Mouse (Mus musculus): ENCODE data around the gene Etnk1.
"Not testable (repeated sequence)": the region's sequence is repeated elsewhere in the genome, so short reads cannot be mapped to it uniquely, and the experiment has no call there.

Etnk1 gene

DNA sequence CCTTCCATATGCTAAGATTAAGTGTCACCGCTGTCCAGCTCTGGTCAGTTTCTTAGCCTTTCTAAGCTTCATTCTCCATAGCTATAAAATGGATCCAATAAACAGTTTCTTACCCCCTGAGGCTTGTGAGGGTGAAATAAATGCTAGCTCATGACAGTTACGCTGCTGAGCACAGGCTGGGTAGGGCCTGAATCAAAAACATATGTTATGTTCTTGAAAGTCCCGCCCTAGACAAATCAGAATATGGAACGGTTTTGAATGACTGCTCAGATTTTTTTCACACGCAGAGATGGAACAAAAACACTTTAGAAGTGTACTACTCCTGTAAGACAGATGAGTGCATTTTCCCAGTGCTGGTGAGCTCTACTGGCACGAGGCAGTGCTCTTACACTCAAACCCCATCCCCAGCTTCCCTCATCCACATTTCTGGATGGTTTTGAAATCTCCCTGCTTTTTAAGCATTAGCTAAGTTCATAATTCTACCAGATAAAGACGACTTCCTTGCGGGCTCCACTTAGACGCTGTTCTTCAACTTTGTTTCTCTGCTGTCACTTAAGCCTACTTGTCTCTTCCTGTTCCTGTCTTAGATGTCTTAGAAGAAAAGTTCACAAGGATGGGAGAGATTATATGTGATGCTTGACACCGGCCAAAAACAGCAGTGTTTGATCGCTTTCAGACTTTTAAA lies 4.9 kb downstream of the Etnk1 start:
- DNase-seq = no peak

DNA sequence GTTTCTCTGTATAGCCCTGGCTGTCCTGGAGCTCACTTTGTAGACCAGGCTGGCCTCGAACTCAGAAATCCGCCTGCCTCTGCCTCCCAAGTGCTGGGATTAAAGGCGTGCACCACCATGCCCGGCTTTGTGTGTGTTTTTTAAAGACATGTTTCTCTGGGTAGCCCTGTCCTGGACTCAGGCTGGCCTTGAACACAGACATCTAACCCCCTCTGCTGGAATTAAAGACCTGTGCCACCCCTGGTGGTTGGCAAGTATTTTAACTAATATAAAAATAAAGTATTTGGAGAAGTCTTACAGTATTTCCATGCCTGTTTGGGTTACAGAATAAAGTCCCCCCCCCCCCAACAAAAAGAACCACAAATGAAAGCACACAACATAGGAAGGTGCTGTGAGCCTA lies 5.7 kb downstream of the Etnk1 start:
- not testable (repeated sequence) for DNase-seq

DNA sequence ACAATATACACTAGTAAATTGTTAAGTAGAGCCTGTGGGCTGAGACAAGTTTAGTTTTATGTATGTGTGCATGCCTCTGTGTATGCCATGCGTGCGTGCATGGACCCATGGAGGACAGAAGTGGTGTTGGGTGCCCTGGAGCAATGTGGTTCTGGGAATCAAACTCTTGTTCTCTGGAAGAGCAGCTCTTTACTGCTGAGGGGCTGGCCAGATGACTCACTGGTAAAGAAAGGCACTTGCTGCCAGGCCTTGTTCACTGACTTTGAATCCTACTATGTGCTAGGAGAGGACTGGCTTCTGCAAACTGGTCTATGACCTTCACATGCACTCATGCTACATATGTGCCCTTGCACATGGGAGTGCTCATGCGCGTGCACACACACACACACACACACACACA lies 7.2 kb downstream of the Etnk1 start:
- DNase-seq = no peak

DNA sequence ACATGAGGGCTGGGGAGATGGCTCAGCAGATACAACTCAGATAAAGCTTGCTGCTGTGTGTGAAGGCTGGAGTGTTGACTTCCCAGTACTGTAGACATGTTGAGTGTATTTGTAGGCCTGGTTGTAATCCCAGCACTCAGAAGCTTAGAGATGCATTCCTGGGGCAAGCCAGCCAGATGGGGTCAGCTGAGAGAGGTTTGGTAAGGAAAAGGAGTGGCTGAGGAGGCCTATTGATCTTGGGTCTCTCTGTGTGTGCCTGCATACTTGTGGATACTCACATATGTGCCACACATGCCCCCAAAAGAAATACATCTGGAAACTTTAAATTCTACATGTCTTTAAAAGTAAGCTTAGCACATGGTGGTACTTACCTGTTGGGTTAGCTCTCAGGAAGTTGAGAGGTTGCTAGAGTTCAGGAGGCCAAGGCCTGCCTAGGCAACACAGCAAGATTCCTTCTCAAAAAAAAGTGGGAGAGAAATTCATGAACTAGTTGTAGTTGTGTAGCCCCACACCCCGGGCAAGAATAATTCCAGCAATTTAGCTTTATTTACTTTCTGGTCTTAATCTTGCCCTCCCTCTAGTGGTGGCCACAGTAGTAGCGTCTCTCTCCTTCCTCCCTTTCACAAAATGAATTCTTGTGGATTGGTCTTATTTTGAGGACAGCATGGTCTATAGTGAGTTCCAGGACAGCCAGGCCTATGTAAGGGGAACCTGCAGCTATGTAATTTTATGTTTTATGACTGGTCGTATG lies 8.1 kb downstream of the Etnk1 start:
- DNase-seq = peak; percentile 59

DNA sequence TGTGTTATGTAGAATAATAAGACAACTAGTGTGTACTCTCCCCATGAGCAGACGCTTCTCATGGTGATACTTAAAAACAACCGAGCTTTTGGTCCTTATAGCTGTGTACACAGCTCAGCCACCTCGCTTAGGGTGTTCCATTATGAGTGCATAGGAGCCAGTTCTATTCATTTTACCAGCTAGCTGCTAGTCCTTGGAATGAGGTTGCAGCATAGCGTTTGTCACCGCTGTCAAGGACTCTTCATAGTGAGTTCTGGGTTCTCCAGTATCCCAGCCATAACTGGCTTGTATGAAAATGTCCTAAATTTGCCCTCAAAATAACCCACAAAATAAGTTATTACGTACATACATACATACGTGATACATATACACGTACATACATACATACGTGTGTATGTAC lies 9.1 kb downstream of the Etnk1 start:
- no peak for DNase-seq

DNA sequence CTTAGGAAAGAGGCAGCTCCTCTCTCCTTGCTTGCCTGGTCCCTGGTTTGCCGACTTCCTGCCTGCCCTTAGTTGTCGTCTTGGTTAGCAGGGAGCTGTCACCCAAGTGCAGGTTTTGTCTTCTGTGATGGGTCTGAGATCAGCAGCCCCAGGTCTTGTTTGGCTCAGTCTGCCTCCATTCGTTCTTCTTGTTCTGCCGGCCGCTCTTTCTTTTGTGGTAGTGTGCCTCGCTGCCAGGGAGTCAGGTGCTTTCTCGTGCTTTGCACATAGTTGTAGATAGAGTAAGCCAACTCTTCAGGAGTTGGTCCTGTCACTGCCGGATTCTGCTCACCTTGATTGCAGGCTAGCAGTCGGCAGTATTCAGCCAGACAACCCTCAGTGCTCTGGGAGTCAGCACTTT lies 9.6 kb downstream of the Etnk1 start:
- no peak for DNase-seq

DNA sequence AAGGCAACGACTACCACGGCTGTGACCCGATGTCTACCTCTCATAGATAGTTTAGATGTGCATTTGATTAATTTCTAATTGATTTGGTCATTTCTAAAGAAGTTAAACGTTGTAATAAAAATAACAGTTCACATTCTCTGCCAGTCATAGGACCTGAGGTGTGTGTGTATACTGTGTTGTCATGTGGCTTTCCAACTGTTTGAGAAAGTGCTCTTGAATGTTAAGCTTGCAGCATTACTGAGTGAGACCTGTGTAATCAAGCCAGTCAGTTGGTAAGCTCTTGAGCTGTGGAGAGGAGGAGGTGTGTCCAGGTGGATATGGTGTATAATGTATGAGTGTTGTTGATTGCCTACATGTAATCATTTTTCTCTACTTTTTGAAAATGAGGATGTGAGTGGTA lies 12.2 kb downstream of the Etnk1 start:
- DNase-seq = no peak

DNA sequence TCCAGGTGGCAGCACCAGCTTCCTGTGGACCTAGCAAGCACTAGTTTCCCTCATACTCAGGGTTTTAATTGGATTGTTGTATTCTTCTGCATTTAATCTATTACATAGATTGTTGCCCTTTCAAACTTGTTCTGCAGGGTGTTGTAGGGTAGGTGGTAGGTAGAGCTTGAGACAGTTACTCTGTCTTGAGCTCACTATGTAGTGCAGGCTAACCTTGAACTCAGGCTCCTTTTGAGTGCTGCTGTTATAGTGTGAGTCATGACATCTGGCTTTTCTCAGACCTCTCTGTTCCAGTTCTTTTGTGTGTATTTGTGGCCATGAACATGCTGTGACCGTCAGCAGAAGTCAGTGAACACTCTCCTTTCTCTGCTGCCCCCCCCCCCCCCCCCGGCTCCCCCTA lies 12.7 kb downstream of the Etnk1 start:
- DNase-seq = no peak

DNA sequence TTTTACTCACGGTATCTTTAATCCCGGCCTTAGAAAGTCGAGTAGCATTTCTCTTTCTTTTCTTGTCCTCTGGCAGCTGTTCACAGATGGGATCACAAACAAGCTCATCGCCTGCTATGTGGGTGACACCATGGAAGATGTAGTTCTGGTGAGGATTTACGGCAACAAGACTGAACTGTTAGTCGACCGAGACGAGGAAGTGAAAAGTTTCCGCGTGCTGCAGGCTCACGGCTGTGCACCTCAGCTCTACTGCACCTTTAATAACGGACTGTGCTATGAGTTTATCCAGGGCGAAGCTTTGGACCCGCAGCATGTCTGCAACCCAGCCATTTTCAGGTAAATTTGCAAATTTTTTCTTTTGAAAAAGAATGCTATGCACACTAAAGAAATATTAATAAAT lies 13.5 kb downstream of the Etnk1 start:
- DNase-seq = no peak

DNA sequence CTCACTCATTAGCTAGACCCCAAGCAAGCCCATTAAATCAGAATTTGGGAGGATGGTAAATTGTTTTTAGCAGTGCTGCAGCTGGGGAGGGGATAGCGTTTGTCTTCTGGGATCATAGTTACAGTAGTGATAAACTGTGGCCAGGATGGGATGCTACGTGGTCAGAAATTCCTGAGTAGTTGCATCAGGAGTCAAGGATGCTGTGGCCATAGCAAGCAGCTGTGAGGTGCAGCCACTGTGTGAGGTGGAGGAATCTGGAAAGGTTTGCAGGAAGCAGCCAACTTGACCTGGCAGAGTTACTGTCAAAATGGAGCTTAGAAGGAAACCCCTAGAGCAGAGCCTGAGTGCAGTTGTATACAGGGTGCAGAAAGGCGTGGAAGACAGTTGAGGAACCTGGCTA lies 17.1 kb downstream of the Etnk1 start:
- no peak for DNase-seq

DNA sequence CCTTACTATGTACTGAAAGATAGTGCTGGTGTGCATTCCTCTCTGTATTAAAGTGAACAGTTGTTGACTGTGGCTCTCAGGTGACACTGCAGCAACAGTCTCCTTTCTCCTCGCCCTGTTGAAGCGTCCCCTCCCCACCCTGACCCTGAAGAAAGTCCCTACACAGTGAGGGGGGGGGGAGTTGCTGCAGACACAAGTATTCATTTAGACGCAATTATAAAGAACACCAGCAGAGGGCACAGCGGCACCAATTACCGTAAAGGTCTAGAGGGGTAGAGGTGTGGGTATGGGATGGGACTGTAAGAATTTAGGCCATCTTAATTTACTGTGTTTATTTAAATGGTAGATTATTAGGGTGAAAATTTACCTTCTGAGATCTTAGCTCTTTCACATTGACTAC lies 17.7 kb downstream of the Etnk1 start:
- DNase-seq = peak; percentile 63

DNA sequence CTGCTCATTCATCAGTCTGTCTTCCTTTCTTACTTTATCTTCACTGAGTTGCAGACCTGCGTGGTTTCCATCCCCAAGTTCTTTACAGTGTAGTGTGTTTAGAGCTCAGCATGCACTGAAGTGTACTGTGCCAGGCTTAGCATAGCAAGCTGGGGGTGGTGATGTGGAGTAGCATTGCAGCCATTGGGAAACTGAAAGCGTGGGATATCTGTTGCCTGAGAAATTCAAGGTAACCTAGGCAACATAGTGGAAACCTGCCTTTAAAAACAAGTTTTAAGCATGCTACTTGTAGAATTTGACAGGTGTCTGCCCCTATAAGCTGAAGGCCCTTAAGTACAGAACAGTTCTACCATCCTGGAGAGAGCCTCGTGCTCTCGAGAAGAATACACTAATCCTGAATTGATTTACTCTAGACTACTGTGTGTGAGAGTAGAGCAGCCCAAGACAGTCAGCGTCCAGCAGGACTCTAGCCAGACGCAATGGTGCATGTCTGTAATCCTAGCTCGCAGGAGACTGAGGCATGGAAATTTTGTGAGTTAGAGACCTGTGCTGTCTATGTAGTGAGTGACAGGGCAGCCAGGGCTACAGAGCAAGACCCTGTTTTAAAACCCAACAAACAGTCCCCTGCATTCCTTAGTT lies 23.9 kb downstream of the Etnk1 start:
- DNase-seq = no peak

DNA sequence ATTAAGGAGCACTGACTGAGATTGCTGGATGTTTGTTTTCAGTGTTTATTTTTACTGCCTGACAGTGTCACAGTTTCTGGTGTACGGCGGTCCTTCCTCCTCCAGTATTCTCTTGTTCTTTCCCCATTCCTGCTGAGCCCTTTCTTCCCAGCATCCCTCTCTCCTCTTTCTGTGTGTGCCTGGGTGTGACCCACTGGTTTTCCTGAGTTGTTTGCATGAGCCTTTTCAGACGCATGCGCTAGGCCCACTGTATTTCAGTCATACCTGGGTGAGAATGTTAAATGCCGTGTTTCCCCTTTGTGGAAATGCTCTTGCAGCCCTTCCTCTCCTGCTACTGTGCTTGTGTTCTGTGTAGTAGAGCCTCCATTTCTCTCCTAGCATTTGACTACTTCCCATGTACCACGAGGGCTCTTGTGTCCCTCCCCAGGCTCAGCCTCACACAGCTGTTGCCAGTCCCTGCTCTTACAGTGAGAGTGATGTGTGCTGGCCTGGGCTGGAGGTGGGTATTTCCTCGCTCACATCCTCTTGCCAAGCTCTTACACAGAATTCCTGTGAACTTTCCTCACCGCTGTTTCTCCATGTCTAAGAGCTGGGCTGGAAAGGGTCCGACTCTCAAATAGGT lies 24.6 kb downstream of the Etnk1 start:
- no peak for DNase-seq

DNA sequence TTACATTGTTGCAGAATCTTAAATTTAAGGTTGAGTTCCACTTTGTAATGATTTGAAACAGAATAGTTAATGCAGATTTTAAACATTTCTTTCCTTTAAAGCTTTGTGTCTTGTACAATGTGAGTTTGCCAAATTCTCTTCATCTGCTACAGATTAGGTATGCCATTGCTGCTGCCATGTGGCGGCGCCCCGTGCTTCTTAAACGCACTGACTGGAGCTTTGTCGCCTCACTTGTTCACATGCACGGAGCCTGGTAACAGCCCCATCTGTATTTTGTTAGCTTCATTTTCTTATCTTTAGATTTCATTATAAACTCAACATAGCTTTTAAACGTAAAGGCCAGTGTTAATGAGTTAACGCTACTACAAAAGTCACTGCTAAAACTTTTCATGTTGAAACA lies 25.7 kb downstream of the Etnk1 start:
- no peak for DNase-seq

DNA sequence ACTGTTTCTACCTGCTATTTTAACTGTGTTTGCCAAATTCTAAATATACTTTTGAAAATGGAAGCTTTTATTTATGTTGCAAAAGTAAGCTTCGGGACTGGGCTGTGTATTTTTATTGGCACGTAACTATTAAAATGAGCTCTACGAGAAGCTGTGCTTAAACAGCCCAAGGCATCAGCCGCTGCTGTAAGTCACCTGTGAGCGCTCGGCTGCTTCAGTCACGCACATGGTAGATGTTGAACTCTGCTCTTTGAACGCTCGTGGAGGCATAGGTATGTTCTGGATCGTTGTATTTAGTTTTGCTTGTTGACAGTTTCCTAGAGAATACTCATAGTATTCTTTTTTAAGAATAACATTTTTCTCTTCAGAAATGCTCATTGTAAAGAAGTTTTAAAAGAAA lies 26.1 kb downstream of the Etnk1 start:
- no peak for DNase-seq

DNA sequence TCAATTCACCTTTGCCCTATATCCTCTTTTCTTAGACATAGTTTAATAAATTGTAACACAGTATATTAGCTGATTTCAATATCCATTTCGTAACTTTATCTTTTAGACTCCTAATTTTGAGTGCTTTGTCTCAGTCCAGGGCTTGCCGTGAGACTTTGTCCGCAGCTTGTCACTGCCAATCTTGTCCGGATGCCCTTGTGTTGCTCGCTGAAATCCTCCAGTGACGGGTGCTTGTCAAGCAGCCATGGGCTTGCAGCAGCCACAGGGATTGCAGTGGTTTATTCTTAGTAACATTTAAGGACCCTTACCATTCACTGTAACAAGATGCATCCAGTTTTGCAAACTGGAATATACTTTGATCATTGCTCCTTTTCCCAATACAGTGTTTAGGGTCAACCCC lies 26.6 kb downstream of the Etnk1 start:
- DNase-seq = no peak

DNA sequence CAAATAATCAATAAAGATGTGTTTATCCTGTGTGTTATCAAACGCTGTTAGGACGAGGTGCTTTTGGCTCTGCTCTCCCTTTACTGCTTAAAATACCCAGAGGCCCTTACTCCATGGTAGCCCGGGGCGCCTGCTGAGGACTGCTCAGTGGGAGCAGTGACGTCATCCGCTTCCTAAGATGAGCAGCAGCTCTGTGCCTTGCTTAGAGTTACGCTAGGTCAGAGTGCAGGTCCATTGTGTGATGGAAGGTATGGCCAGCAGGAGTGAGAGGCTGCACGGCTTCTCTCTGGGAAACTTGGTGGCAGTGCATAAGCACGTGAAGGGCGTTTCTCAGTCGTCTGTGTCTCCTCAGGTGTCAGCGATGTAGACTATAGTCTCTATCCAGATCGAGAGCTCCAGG lies 30.0 kb downstream of the Etnk1 start:
- DNase-seq = no peak

DNA sequence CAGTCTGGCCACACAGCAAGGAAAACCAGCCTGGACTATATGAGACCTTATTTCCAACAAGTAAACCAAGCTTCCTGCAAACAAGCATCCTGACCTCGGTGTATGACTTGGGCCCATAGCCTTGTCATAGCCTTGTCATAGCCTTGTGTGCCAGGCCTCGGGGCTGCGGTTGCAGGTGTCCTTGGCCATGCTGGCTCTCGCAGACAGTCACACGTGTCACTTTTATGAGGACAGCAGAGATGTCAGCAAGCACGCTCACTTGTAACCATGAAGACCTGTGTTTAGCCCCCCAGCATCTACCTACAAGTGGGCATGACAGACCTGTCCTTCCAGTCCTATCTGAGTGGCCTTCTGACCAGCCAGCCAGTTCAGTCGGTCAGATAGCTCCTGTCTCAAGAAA lies 31.4 kb downstream of the Etnk1 start:
- DNase-seq = no peak

DNA sequence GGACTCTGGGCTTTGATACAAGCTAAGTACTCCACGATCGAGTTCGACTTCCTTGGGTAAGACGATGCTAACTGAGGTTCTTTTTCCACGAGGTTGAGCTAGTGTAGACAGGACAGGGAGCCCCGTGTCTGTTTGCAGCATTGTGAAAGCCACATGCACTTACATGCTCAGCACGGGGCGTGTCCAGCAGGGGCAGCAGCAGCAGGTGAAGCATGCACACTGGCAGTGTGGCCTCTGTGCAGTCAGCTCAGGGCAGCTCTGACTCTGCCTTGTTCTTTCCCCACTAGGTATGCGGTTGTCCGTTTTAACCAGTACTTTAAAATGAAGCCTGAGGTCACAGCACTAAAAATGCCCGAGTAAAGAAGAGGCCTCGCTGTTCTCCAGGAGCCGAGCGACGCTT lies 36.1 kb downstream of the Etnk1 start:
- DNase-seq = no peak

DNA sequence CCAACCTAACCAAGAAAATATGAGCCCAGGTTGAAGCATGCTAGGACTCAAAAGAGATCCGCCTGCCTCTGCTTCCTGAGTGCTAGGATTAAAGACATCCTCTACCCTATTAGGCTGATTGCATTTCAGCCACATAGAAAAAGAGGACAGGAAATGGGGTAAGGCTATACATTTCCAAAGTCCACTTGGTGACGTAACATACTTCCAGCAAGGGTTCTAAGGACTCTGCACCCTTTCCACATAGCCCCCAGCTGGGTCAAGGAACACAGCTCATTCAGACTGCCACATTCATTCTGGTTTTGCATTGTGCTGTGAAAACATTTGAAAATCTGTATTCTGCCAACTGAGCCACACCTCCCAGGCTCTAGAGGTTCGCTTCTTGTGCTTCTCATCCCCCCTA lies 41.9 kb downstream of the Etnk1 start:
- no peak for DNase-seq

DNA sequence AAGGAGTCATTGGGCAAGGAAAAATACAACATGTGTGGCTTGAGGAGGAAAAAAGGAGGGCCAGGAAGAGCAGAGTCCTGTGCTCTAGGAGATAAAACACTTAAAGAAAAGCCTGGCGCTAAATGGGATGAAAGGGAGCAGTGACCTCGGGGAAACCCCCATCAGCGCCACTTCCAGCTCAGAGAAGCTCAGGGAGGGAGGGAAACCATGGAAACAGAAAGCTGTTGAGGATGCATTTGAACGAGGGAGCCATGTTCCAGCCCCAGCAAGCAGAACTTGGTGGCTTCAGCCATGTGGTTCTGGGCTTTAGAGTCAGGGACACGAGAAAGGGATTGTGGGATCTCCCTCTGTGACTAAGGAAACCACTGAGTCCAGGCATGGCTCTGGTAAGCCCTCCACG lies 45.7 kb downstream of the Etnk1 start:
- no peak for DNase-seq

DNA sequence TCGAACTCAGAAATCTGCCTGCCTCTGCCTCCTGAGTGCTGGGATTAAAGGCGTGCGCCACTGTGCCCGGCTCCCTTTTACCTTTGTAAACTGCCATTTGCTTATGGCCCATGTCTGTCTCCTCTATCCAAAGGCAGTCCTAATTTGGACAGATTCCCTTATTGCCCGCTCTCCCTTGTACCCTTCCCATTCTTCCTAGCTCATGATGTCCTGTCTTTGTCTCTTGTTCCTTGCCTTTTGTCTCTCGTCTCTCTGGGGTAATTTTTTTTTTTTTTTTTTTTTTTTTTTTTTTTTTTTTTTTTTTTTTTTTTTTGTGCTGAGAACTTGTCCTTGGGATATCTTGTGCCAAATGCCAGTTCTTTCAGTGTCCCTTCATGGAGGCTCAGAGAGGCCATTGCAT lies 46.4 kb downstream of the Etnk1 start:
- DNase-seq = no peak

DNA sequence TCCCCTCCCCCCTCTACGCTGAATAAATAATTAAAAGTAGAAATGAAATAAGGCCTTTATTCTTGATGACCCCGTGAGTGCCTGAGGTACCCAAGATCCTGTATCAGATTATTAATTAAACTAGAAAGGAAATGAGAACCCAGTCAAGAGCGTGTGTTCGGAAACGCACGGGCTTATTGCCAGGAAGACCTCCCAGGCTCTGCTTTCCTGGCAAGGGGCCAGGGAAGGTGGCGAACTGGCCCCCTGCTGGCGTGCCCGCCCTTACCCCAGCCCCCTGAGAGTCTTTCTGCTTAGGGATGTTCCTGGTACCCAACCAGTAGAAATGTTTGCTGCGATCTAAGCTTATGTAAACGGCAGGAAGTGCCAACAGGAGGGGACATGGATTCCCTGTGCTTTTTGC lies 49.2 kb downstream of the Etnk1 start:
- DNase-seq = no peak

DNA sequence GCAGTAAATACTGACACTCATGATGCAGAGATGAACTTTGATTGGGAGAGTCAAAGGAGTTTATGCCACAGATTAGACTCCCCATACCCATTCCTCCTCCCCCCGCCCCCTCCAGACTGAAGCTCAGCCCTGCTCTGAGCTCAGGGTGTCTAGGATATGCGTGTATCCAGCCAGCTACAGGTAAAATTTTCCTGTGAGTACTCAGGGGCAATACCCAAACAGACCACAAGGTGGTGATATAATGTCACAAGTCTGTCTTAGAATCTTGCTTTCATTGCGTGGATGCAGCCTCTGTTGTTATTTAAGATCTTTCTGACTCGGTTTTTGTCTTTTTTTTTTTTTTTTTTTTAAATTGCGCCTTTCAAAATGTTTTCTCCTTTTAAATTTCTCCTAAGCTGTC lies 52.3 kb downstream of the Etnk1 start:
- DNase-seq = peak; percentile 75

All from thymus, postnatal 14 days (tissue).